Mouse (Mus musculus): ENCODE data around the gene Ccnt2.
A peak's percentile ranks its signal among the peaks of the same experiment; 100 is the strongest.
"Not testable (repeated sequence)": the region's sequence is repeated elsewhere in the genome, so short reads cannot be mapped to it uniquely, and the experiment has no call there.

Gene Ccnt2

GRCm38 (mm10) chr1:127773803-127774500 is at the start of gene Ccnt2:
TSS of gene Ccnt2 (plus strand) at chr1:127774164.
- peak; percentile 98 for DNase-seq

GRCm38 (mm10) chr1:127729096-127729495 is 44.9 kb upstream of the Ccnt2 start, which contains the start of gene Acmsd:
TSS of gene Acmsd (plus strand) at chr1:127729413.
- no peak for DNase-seq

GRCm38 (mm10) chr1:127731086-127731485 is 42.9 kb upstream of the Ccnt2 start:
- DNase-seq = no peak

GRCm38 (mm10) chr1:127732435-127732834 is 41.5 kb upstream of the Ccnt2 start:
- no peak for DNase-seq

DNA sequence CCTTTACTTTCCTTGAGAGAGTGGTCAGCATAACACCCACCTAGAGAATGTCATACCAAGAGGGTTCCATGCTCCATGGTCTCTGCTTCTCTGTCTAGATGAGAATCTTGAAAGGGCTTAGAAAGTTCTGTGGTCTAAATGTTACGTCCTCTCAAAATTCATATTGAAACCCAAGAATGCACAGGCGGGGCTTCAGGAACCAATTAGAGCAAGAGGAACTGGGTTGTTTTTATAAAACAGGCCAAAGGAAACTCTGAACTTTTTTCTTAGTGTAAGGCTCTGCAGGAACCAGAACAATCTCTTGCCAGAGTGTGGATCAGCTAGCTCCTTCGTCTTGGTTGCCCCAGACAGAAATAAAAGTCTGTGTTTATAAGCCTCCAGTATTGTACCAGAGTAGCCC is 41.1 kb upstream of the Ccnt2 start:
- no peak for DNase-seq

DNA sequence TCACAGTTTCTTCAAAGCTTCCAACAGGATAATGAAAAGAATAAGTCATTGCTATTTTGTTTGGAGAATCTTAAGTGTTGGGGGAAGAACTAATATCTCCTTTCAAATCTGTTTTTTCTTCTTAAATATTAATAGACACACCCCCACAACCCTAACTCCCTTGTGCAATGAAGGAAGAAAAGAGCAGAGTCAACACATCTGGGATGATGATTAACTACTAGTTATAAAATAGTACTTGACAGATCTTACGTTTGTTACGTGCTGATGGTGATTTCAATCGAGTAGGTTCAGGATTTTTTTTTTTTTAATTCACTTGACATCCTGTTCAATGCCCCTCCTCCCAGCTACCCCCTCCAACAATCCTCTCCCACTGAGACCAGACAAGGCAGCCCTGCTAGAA is 38.6 kb upstream of the Ccnt2 start:
- DNase-seq = no peak

DNA sequence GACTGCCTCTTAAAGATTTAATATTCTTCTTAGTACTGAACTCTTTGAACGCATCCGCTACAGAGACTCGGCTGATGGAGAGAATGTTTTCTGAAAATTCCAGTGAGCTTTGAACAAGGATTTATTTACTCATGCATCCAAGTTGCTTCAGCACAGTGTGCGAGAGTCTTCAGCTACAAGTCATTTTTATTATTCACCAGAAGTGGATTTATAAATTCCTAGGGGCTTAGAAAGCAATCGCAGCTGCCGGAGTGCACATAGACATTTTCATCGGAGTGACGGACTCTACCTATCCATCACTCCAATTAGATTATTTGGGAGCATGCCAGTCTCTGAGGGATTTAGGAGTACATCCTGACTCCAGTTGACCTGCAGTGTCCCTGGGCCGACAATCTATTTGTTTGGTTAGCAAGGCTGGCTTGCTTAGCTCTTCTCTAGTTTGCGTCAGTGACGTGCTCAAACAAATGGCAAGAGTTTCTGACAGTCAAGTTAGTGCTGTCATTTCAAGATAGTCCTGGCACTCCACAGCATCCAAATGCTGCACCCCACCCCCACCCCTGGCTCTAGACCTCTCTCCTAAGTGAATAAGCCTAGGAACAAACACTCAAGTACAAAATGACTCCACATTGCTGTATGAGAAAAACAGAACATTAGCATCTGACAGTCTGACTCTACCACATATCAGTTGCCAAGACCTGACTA is 23.4 kb upstream of the Ccnt2 start:
- DNase-seq = no peak

GRCm38 (mm10) chr1:127755806-127756205 is 18.2 kb upstream of the Ccnt2 start:
- DNase-seq = no peak

- no peak for DNase-seq
Observed at GRCm38 (mm10) chr1:127756331-127757163, 17.4 kb upstream of the Ccnt2 start.

- DNase-seq = not testable (repeated sequence)
Observed at GRCm38 (mm10) chr1:127757164-127757545, 16.8 kb upstream of the Ccnt2 start.

- DNase-seq = no peak
Observed at GRCm38 (mm10) chr1:127765468-127765867, 8.5 kb upstream of the Ccnt2 start.

DNA sequence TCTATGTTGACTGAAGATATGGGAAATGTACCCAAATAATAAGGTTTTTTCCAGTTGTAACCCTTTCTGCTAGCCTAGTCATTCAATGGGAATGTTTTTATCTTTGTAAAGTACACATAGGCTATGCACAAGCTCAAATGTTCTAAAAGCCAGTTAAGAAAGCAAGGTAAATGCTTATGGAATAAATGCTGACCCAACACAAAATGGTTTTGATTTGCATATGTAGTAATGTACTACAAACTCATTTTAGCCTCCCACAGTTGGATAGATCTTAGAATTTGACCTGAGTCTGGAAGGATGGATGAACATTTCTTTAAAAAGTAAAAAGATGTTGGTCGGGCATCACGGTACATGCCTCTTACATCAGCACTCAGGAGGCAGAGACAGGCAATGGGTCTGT is 7.2 kb upstream of the Ccnt2 start:
- no peak for DNase-seq

DNA sequence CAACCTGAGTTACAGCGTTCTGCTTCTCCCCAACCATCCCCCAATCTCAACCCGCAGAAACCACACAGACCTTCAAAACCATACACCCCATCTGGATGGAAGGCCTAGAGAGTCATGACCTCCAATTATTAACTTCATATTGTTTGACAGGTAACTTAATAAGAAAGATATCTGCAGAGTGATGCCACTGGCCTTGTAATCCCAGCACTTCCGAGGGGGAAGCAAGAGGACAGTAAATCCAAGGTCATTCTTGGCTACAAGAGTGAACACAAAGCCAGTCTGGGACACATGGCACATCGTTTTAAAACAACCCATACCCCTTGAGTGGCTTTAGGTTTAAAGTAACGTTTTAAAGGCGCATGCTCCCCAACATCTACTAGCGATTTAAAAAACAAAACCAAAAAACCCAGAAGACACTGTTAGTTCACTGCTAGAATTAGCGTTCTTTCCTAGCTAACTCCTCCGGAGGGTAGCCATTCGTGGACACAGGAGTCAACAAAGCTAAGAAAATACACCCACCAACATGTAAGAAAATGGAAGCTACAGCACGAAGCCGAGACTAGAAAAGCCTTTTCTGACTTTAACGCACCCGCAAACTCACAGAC is 664 bp upstream of the Ccnt2 start:
- no peak for DNase-seq

GRCm38 (mm10) chr1:127774501-127774880 is 527 bp downstream of the Ccnt2 start:
- no peak for DNase-seq

- no peak for DNase-seq
Observed at GRCm38 (mm10) chr1:127775206-127775720, 1.3 kb downstream of the Ccnt2 start.

DNA sequence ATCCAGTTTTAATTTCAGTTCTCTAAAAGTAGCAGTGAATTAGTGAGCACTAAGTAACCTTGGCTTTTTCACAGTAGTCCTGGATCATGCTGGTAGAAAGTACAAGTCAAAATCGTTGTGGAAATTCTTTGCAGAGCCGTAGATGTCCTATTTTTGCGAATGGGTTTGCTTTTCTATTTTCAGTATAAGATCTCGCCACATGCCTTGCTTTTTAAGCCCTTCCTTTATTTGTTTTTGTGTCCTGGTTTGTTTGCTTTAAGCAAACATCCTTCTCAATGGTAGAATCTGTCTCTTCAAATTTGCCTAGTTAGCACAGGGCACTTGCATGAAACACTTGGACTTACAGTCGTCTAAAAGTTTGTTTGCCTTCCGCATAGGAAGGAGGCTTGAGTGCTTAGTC is 2.3 kb downstream of the Ccnt2 start:
- DNase-seq = no peak

DNA sequence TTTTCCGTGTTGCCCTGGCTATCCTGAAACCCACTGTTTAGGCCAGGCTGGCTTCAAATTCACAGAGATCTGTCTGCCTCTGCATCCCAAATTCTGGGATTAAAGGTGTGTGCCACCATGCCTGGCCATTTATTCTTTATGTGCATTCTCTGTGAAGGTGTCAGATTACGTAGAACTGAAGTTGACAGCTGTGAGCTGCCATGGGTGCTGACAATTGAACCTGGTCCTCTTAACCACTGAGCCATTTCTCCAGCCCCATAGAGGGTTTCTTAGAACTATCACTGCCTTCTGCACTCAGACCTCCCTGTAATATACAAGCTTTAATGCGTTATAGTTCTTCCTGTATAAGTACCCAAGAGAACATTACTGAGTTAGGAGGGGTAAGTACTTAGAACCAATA is 4.6 kb downstream of the Ccnt2 start:
- DNase-seq = no peak

GRCm38 (mm10) chr1:127780142-127780541 is 6.2 kb downstream of the Ccnt2 start:
- DNase-seq = no peak

GRCm38 (mm10) chr1:127780849-127781248 is 6.9 kb downstream of the Ccnt2 start:
- DNase-seq = no peak

GRCm38 (mm10) chr1:127783862-127784261 is 9.9 kb downstream of the Ccnt2 start:
- no peak for DNase-seq

- no peak for DNase-seq
Observed at GRCm38 (mm10) chr1:127785882-127786281, 11.9 kb downstream of the Ccnt2 start.

GRCm38 (mm10) chr1:127788943-127789342 is 15.0 kb downstream of the Ccnt2 start:
- DNase-seq = no peak

GRCm38 (mm10) chr1:127793459-127793858 is 19.5 kb downstream of the Ccnt2 start:
- DNase-seq = no peak
